Mouse (Mus musculus): ENCODE data around the gene 4930523C07Rik. TPM values are rescaled to one million over a fixed set of nuclear protein-coding genes. Genes with fewer than 3 reads are reported as not detected.

Gene 4930523C07Rik
- polyA plus RNA-seq, 1 experiment from 2014 or later: 2.8 TPM

DNA sequence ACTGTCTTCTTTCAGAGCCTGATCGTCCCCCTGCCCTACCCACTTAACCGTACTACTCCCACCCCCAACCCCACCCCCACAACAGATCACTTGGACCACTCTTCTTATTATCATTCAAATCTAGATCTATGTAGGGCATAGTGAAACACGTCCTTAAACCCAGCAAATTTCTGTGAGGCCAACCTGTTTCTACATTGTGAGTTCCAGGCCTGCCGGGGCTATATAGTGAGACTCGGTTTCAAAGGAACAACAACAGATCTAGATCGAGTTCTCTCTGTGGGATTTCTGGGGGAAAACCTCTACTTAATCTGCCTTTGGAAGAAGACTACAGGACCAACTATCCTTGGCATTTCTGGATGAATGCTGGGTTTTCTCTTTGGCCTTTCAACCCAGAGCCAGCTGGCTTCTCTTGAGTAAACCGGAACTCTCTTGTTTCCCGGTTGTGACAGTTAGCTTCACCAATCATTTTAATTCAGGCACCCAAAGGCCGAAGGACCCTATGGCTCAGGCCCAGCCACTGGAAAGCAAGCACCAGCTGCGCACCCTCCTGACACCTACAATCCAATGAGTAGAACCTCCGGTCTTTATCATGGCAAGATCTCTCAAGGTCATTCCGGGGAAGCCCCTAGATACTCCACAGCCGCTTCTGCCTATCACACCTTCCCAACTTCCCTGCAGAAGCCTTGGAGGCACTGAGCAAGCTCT, 759 bp upstream of the 4930523C07Rik start:
- no peak for ATAC-seq (ENCODE audit: low FRiP score)
- no peak overlapping the region for H3K4me3 ChIP-seq (ENCODE audit: low read depth, low read length)
- H3K27ac ChIP-seq (ENCODE audit: low read depth, low read length): no peak overlapping the region
- no peaks in the 10 kb centered on the region for H3K9me3 ChIP-seq (ENCODE audit: control insufficient read depth, low read length)
- no peaks in the 10 kb centered on the region for H3K27me3 ChIP-seq (ENCODE audit: control insufficient read depth, insufficient read depth, low read length)
- no peaks in the 10 kb centered on the region for H3K36me3 ChIP-seq (ENCODE audit: control insufficient read depth, insufficient read depth, low read length)
- no peak overlapping the region for H3K9ac ChIP-seq (ENCODE audit: low read length)
- peak; percentile 72 for DNase-seq (ENCODE audit: low spot score, missing footprints)
- H3K4me2 ChIP-seq: no peak overlapping the region
- H3K4me1 ChIP-seq (ENCODE audit: control insufficient read depth, insufficient read depth, low read length): no peaks in the 10 kb centered on the region
- 87% methylated on average over 13 of the region's 13 CpGs for WGBS

DNA sequence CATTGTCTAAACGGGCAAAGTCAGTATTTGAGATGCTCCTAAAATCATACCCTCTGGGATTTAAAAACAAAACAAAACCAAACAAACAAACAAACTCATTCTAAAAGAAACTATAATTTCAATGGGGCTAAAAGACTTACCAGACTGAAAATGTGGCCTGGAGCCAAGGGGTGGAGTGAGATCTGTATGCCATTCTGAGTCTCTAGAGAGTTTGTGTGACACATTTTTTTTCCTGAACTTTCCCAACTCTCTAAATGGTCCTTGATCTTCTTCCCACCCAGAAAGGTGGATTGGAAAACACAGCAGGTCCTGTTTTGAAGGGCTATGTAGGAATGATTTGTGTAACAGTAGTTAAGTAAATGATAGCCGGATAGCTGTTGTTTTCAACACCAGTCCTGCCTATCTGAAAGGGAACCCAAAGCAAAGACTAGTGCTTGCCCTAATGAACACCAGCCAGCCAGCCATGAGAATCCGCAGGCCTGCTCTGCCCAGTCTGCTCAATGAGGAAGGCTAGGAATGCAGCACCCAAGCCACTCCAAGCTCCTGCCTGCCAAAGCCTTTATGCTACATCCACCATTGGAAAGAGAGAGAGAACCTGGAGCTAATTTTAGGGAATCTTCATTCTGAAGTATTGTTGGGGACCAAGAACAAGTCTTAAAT, 1.0 kb downstream of the 4930523C07Rik start:
- WGBS: 71% methylated on average over 3 of the region's 3 CpGs
- no peak overlapping the region for H3K4me2 ChIP-seq
- H3K9me3 ChIP-seq (ENCODE audit: control insufficient read depth, low read length): no peaks in the 10 kb centered on the region
- H3K4me1 ChIP-seq (ENCODE audit: control insufficient read depth, insufficient read depth, low read length): no peaks in the 10 kb centered on the region
- no peak overlapping the region for H3K27ac ChIP-seq (ENCODE audit: low read depth, low read length)
- DNase-seq (ENCODE audit: low spot score, missing footprints) (no peak), ATAC-seq (ENCODE audit: low FRiP score) (no peak)
- no peak overlapping the region for H3K4me3 ChIP-seq (ENCODE audit: low read depth, low read length)
- H3K9ac ChIP-seq (ENCODE audit: low read length): no peak overlapping the region
- no peaks in the 10 kb centered on the region for H3K36me3 ChIP-seq (ENCODE audit: control insufficient read depth, insufficient read depth, low read length)
- H3K27me3 ChIP-seq (ENCODE audit: control insufficient read depth, insufficient read depth, low read length): no peaks in the 10 kb centered on the region

DNA sequence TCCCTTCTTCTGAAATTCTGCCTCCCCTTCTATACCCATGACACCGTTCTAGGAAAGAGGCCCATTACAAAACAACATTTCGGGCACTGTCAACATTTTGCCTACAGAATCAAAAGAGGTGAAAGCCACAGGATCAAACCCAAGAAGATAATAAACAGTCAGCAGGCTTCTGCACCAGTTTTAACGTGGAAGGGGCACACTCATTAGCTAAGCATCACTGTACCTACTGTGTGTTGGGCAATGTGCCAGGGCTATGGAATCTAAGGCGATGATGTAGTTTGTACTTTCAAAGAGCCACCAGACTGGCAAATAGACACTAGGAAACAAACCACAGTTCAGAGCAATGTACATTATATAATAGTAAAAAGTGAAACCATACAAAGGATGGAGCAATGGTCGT, 1.8 kb downstream of the 4930523C07Rik start:
- WGBS: 83% methylated on average over 5 of the region's 5 CpGs
- ATAC-seq (ENCODE audit: low FRiP score): no peak
- H3K4me1 ChIP-seq (ENCODE audit: control insufficient read depth, insufficient read depth, low read length): no peaks in the 10 kb centered on the region
- H3K9me3 ChIP-seq (ENCODE audit: control insufficient read depth, low read length): no peaks in the 10 kb centered on the region
- H3K27ac ChIP-seq (ENCODE audit: low read depth, low read length): no peak overlapping the region
- H3K36me3 ChIP-seq (ENCODE audit: control insufficient read depth, insufficient read depth, low read length): no peaks in the 10 kb centered on the region
- no peak overlapping the region for H3K9ac ChIP-seq (ENCODE audit: low read length)
- no peak overlapping the region for H3K4me2 ChIP-seq
- H3K4me3 ChIP-seq (ENCODE audit: low read depth, low read length): no peak overlapping the region
- DNase-seq (ENCODE audit: low spot score, missing footprints): no peak
- H3K27me3 ChIP-seq (ENCODE audit: control insufficient read depth, insufficient read depth, low read length): no peaks in the 10 kb centered on the region

DNA sequence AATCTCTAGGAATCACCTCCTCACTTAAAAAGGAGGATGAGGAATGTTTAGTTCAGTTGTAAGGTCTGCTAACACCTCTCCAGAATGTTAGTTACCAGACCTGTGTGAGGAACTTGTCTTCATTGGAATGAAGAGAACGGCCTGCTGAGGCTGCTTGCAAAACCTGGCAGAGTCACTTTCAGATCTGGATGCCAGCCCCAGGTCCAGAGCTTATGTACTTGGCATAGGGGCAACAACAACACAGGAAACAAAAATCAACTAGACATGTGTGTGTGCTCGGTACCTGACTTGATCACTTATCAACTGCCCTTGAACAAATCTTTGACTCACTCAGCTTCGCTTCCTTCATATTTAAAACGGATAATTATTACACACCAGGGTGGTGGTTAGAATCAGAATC, 2.6 kb downstream of the 4930523C07Rik start:
- DNase-seq (ENCODE audit: low spot score, missing footprints): no peak
- H3K9me3 ChIP-seq (ENCODE audit: control insufficient read depth, low read length): no peaks in the 10 kb centered on the region
- H3K4me3 ChIP-seq (ENCODE audit: low read depth, low read length): no peak overlapping the region
- H3K9ac ChIP-seq (ENCODE audit: low read length): no peak overlapping the region
- H3K4me2 ChIP-seq: no peak overlapping the region
- no peaks in the 10 kb centered on the region for H3K27me3 ChIP-seq (ENCODE audit: control insufficient read depth, insufficient read depth, low read length)
- WGBS: 89% methylated on average over 4 of the region's 4 CpGs
- no peak overlapping the region for H3K27ac ChIP-seq (ENCODE audit: low read depth, low read length)
- no peak for ATAC-seq (ENCODE audit: low FRiP score)
- H3K36me3 ChIP-seq (ENCODE audit: control insufficient read depth, insufficient read depth, low read length): no peaks in the 10 kb centered on the region
- no peaks in the 10 kb centered on the region for H3K4me1 ChIP-seq (ENCODE audit: control insufficient read depth, insufficient read depth, low read length)

DNA sequence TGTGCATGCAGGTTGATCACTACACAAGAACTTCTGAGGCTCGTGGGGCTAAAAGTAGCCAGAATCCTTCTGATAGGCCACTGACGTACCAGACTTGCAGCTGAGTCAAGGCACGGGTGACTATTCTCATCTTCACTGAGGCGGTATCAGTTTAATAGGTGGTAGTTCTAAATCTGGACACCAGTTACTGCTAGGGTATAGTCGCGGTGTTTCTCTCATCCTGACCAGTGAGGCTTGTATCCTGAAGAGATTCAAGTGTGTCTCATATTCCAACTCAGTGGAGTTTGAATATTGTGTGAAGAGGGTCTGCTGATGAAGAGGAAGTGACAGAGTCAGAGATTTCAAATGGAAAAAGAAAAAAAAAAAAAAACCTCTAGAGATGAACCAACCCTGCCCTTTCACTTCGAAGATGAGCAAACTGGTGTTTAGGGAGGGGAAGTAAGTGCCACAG, 3.3 kb downstream of the 4930523C07Rik start:
- H3K36me3 ChIP-seq (ENCODE audit: control insufficient read depth, insufficient read depth, low read length): no peaks in the 10 kb centered on the region
- H3K4me2 ChIP-seq: no peak overlapping the region
- H3K9me3 ChIP-seq (ENCODE audit: control insufficient read depth, low read length): no peaks in the 10 kb centered on the region
- no peaks in the 10 kb centered on the region for H3K27me3 ChIP-seq (ENCODE audit: control insufficient read depth, insufficient read depth, low read length)
- 91% methylated on average over 7 of the region's 7 CpGs for WGBS
- DNase-seq (ENCODE audit: low spot score, missing footprints) (no peak), ATAC-seq (ENCODE audit: low FRiP score) (no peak)
- no peak overlapping the region for H3K4me3 ChIP-seq (ENCODE audit: low read depth, low read length)
- no peaks in the 10 kb centered on the region for H3K4me1 ChIP-seq (ENCODE audit: control insufficient read depth, insufficient read depth, low read length)
- H3K9ac ChIP-seq (ENCODE audit: low read length): no peak overlapping the region
- H3K27ac ChIP-seq (ENCODE audit: low read depth, low read length): no peak overlapping the region

DNA sequence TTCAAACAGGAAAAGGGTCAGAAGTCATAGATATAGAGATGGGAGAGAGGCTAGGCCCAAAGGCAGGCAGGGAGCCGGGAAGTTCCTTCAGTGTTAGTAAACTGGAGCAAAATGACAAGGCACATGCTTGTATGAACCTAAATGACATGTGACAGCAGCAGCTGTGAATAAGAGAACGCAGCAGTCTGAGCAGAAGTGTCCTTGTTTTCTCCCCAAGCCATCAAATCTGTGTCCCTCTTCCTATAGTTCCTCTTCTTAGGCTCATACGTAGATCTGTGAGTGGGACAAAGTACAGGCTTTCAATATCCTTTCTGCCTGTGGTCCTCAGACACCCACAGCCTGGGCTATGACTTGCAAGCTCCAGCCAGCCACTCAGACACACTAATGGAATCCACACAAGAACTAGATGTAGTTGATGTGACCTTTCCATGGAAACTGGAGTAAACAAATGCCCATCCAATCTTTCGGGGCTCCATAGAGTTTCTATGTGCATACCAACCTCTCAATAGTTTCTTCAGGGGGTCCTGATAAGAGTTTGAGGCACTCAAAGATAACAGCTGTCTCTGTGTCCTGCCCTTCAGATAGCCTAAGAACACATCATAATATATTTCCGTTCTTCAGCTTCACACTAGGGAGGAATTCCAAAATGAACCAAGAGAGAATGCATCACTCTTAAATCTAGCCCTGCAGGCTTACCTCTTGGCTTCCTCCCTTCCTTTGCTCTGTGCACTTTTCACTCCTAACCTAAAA, 5.1 kb downstream of the 4930523C07Rik start:
- Histone ChIP-seq H3K4me2 (no peak overlapping the region), H3K9me3 (ENCODE audit: control insufficient read depth, low read length) (no peaks in the 10 kb centered on the region), H3K27ac (ENCODE audit: low read depth, low read length) (no peak overlapping the region), H3K27me3 (ENCODE audit: control insufficient read depth, insufficient read depth, low read length) (no peaks in the 10 kb centered on the region), H3K4me3 (ENCODE audit: low read depth, low read length) (no peak overlapping the region), H3K4me1 (ENCODE audit: control insufficient read depth, insufficient read depth, low read length) (no peaks in the 10 kb centered on the region), H3K9ac (ENCODE audit: low read length) (no peak overlapping the region), H3K36me3 (ENCODE audit: control insufficient read depth, insufficient read depth, low read length) (no peaks in the 10 kb centered on the region)
- WGBS: 86% methylated on average over 5 of the region's 5 CpGs
- DNase-seq (ENCODE audit: low spot score, missing footprints): no peak
- ATAC-seq (ENCODE audit: low FRiP score): no peak

DNA sequence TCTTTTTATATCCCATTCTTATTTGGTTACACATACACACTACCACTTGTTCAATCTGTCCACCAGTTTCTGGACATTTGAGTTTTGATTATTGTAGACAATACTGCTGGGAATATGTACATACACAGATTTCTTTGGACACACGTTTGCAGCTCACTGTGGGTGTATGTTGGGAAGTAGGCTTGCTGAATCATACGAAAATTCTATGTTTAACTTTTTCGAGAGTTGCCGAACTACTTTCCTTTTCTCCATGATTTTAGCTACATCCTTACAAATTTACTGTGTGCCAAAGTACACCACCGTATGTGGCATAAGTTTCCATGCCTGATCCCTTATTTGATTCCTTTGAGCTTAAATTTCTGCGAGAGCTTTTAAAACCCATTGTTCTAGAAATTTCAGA, 6.7 kb downstream of the 4930523C07Rik start:
- H3K27me3 ChIP-seq (ENCODE audit: control insufficient read depth, insufficient read depth, low read length): no peaks in the 10 kb centered on the region
- no peaks in the 10 kb centered on the region for H3K36me3 ChIP-seq (ENCODE audit: control insufficient read depth, insufficient read depth, low read length)
- H3K4me1 ChIP-seq (ENCODE audit: control insufficient read depth, insufficient read depth, low read length): no peaks in the 10 kb centered on the region
- no peak overlapping the region for H3K9ac ChIP-seq (ENCODE audit: low read length)
- no peak overlapping the region for H3K4me3 ChIP-seq (ENCODE audit: low read depth, low read length)
- no peak for ATAC-seq (ENCODE audit: low FRiP score)
- H3K27ac ChIP-seq (ENCODE audit: low read depth, low read length): no peak overlapping the region
- DNase-seq (ENCODE audit: low spot score, missing footprints): no peak
- H3K4me2 ChIP-seq: no peak overlapping the region
- no peaks in the 10 kb centered on the region for H3K9me3 ChIP-seq (ENCODE audit: control insufficient read depth, low read length)
- WGBS: 91% methylated on average over 6 of the region's 6 CpGs

DNA sequence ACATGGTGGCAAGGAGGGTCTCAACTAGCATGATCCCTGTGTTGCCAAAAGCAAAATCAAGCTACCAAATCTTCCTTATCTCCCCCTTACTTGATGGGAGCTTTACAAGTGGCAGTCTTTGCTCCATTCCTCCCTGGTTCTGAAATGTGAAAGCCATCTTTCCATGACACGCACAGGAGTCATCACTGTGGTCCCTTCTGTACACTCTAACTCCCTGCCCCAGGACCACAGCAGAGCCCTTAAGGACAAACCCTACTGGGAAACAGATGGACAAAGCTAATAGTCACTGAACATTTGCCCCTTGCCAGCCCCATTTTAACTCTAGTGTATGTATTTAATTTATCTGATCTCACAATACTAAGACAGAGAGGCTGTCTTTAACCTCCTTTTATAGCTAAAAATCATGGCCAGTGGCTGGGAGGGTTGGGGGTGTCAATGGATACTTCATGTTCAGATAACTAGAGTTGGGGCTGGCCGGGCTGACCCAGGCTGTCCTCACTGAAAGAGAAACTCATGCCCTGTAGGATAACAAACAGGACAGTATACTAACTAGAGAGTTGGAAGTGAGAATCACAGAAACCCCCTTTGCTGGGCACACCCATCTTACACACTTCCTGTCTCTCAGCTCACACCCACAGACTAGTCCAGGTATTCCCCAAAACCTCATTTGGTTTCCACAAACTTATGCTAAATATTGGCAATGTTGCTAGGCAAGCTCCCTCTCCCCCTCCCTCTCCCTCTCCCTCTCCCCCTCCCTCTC, 8.6 kb downstream of the 4930523C07Rik start:
- no peaks in the 10 kb centered on the region for H3K27me3 ChIP-seq (ENCODE audit: control insufficient read depth, insufficient read depth, low read length)
- ATAC-seq (ENCODE audit: low FRiP score): no peak
- WGBS: 91% methylated on average over 2 of the region's 2 CpGs
- no peak overlapping the region for H3K4me3 ChIP-seq (ENCODE audit: low read depth, low read length)
- no peaks in the 10 kb centered on the region for H3K9me3 ChIP-seq (ENCODE audit: control insufficient read depth, low read length)
- no peaks in the 10 kb centered on the region for H3K36me3 ChIP-seq (ENCODE audit: control insufficient read depth, insufficient read depth, low read length)
- H3K4me1 ChIP-seq (ENCODE audit: control insufficient read depth, insufficient read depth, low read length): no peaks in the 10 kb centered on the region
- no peak overlapping the region for H3K4me2 ChIP-seq
- no peak overlapping the region for H3K9ac ChIP-seq (ENCODE audit: low read length)
- no peak overlapping the region for H3K27ac ChIP-seq (ENCODE audit: low read depth, low read length)
- DNase-seq (ENCODE audit: low spot score, missing footprints): no peak

All from midbrain, embryonic 11.5 days (tissue).